Mouse (Mus musculus): ENCODE measurements around the gene Scamp4.

DNA sequence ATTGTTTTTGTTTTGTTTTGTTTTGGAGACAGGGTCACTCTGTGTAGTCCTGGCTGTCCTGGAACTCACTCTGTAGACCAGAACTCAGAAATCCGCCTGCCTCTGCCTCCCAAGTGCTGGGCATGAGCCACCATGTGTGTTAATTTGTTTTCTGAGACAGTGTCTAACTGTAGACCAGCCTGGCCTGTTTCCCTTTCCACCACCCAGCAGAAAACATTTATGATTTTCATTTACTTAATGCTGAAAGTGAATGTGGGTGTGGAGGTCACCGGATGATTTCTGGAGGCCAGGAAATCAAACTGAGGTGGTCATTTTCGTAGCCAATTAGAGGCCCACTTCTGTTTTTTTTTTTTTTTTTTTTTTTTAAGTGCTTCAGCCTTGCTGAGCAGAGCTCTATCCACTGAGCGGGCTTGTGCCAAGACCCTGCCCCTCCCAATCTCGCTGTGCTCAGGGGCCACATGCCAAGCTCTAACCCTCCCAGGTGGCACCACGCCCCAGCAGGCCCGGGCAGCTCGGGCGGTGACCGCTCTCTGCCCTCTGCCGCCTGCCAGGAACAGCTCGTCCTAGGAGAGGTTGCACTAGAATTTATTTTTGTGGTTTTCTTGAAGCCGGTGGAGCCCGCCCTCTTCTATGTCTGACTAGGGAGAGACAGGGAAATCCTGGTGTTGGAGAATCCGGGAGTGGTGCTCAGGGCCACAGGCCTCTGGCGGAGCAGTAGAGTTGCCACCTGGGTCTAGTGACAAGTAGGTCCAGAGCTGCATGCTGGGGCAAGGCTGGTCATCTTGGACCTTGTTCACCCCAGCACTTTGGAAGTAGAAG is 61.7 kb downstream of the Scamp4 start:
- TF ChIP-seq CTCF (IDR thresholded peaks at IDR 0.05; ENCODE audit: insufficient read depth, low read depth, low read length): no peak
- no peak for TF ChIP-seq POLR2A (IDR thresholded peaks at IDR 0.05; ENCODE audit: insufficient read depth, low read depth, low read length)

Data from olfactory bulb, adult 2 months (tissue).